8 mouse cellular contexts compared by ENCODE assay signal in the genomic region with DNA sequence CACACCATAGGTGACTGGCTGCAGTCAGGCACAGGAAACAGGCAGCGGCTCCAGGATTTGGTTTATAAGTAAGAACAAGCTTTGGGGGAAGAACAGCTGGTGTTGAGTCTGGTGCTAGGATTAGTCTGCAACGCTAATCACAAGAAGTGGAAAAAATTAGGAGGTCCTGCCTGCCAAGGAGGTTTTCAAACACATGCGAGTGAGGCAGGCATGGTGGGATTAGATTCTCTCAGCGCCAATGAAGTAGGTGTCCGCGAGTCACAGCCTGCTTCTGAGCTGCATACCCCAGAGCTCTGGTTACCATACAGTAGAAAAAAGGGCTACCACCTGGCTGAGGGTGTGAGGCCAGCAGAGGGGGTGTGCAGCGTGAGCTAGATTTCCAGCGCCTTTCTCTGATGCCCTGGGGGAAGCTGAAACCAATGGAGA.
A peak's percentile ranks its signal among the peaks of the same experiment; 100 is the strongest.
DNase-seq lines count a peak whose midpoint lies in the region; ATAC-seq lines count a peak whose summit lies in the region.

No protein-coding gene starts in this region.

- H3K27ac ChIP-seq in embryonic facial prominence, embryonic 12.5 days = peak overlapping the region; percentile 54; the same call in 1 of the 2 replicates
- peak overlapping the region; percentile 5; the same call in 1 of the 2 replicates for H3K27ac ChIP-seq in hindbrain, embryonic 13.5 days
- H3K27ac ChIP-seq in midbrain, embryonic 15.5 days = peak overlapping the region; percentile 27
- no peak overlapping the region for H3K27ac ChIP-seq in liver, embryonic 11.5 days (ENCODE audit: low read depth, low read length)

- 37% methylated on average over 8 of the region's 8 CpGs for WGBS in embryonic facial prominence, embryonic 12.5 days
- 73% methylated on average over 8 of the region's 8 CpGs for WGBS in hindbrain, embryonic 13.5 days
- WGBS in midbrain, embryonic 15.5 days = 38% methylated on average over 8 of the region's 8 CpGs
- WGBS in liver, embryonic 11.5 days = 76% methylated on average over 8 of the region's 8 CpGs

- H3K36me3 ChIP-seq in embryonic facial prominence, embryonic 12.5 days = no peaks in the 10 kb centered on the region
- H3K36me3 ChIP-seq in hindbrain, embryonic 13.5 days = no peaks in the 10 kb centered on the region
- H3K36me3 ChIP-seq in midbrain, embryonic 15.5 days (replicated peaks) = no peaks in the 10 kb centered on the region
- H3K36me3 ChIP-seq in liver, embryonic 11.5 days (ENCODE audit: control insufficient read depth, insufficient read depth, low read length) = no peaks in the 10 kb centered on the region

- H3K4me2 ChIP-seq in embryonic facial prominence, embryonic 12.5 days (replicated peaks) = no peak overlapping the region
- no peak overlapping the region for H3K4me2 ChIP-seq in hindbrain, embryonic 13.5 days
- no peak overlapping the region for H3K4me2 ChIP-seq in midbrain, embryonic 15.5 days
- no peak overlapping the region for H3K4me2 ChIP-seq in liver, embryonic 11.5 days

- H3K4me1 ChIP-seq in embryonic facial prominence, embryonic 12.5 days = peaks cover 30% of the 10 kb centered on the region
- peaks cover 40% of the 10 kb centered on the region for H3K4me1 ChIP-seq in hindbrain, embryonic 13.5 days (replicated peaks)
- peaks cover 30% of the 10 kb centered on the region for H3K4me1 ChIP-seq in midbrain, embryonic 15.5 days
- H3K4me1 ChIP-seq in liver, embryonic 11.5 days (replicated peaks; ENCODE audit: control insufficient read depth, insufficient read depth, low read length) = no peaks in the 10 kb centered on the region

- H3K4me3 ChIP-seq in embryonic facial prominence, embryonic 12.5 days = no peak overlapping the region
- H3K4me3 ChIP-seq in hindbrain, embryonic 13.5 days = no peak overlapping the region
- H3K4me3 ChIP-seq in midbrain, embryonic 15.5 days = no peak overlapping the region
- H3K4me3 ChIP-seq in liver, embryonic 11.5 days (ENCODE audit: low read depth, low read length) = no peak overlapping the region

- 0 out of 2 replicates have a peak, but pooled peaks cover 2% of the 10 kb centered on the region for H3K27me3 ChIP-seq in embryonic facial prominence, embryonic 12.5 days
- no peaks in the 10 kb centered on the region for H3K27me3 ChIP-seq in hindbrain, embryonic 13.5 days
- H3K27me3 ChIP-seq in midbrain, embryonic 15.5 days (replicated peaks) = no peaks in the 10 kb centered on the region
- no peaks in the 10 kb centered on the region for H3K27me3 ChIP-seq in liver, embryonic 11.5 days (replicated peaks; ENCODE audit: control insufficient read depth, insufficient read depth, low read length)

- peak; percentile 44 for DNase-seq in layer of hippocampus, adult 11-12 months (ENCODE audit: low spot score)
- no peak for DNase-seq in layer of hippocampus, postnatal 10 days (ENCODE audit: low spot score in 2 of 2)
- no peak for DNase-seq in liver, embryonic 11.5 days (ENCODE audit: low spot score)
- DNase-seq in adrenal gland, postnatal 25 days = no peak
- DNase-seq in T-cell, adult 2 months (ENCODE audit: low spot score) = no peak

- no peak overlapping the region for H3K9ac ChIP-seq in embryonic facial prominence, embryonic 12.5 days
- H3K9ac ChIP-seq in hindbrain, embryonic 13.5 days = no peak overlapping the region
- H3K9ac ChIP-seq in midbrain, embryonic 15.5 days = no peak overlapping the region
- no peak overlapping the region for H3K9ac ChIP-seq in liver, embryonic 11.5 days (ENCODE audit: low read depth, low read length)

- peak; percentile 87 for ATAC-seq in embryonic facial prominence, embryonic 12.5 days (ENCODE audit: insufficient number of reproducible peaks, insufficient read depth, low FRiP score, low TSS enrichment)
- no peak for ATAC-seq in hindbrain, embryonic 13.5 days (ENCODE audit: low FRiP score)
- peak; percentile 38; the same call in 1 of the 2 replicates for ATAC-seq in midbrain, embryonic 15.5 days (replicated peaks)
- ATAC-seq in liver, embryonic 11.5 days (replicated peaks; ENCODE audit: low FRiP score) = no peak

- peaks cover 4% of the 10 kb centered on the region; the same call in 1 of the 2 replicates for H3K9me3 ChIP-seq in embryonic facial prominence, embryonic 12.5 days
- H3K9me3 ChIP-seq in hindbrain, embryonic 13.5 days = no peaks in the 10 kb centered on the region
- H3K9me3 ChIP-seq in midbrain, embryonic 15.5 days = no peaks in the 10 kb centered on the region
- H3K9me3 ChIP-seq in liver, embryonic 11.5 days (ENCODE audit: control insufficient read depth, low read length) = no peaks in the 10 kb centered on the region

Comparison
In these comparisons a context has a peak if more than half of its experiments do, and no peak if none do; other contexts are left out.
1. ATAC-seq: peak in embryonic facial prominence, embryonic 12.5 days (single experiment) and midbrain, embryonic 15.5 days (single experiment); none in hindbrain, embryonic 13.5 days (single experiment) and liver, embryonic 11.5 days (single experiment).